Mouse (Mus musculus) adrenal gland, postnatal 14 days (tissue): ENCODE results near the gene Srsf9. TPM values are rescaled to one million over a fixed set of nuclear protein-coding genes. Genes with fewer than 3 reads are reported as not detected.
"Not testable (repeated sequence)": the region's sequence is repeated elsewhere in the genome, so short reads cannot be mapped to it uniquely, and the experiment has no call there.

Source experiments
- DNase-seq: peaks from one replicate; pipeline ENCODE4 v3.0.0; 2021; ENCODE audit warnings: mixed read lengths
- total RNA-seq: library from RNA; stranded (reverse); gene quantifications from 2 replicates; pipeline ENCODE4 v1.2.3, GENCODE M21; 2021

Gene Srsf9
- total RNA-seq, 1 experiment from 2014 or later = 71.3 TPM

- DNase-seq = no peak
Observed at GRCm38 (mm10) chr5:115373441-115374203, 46.6 kb downstream of the Srsf9 start.

- no peak for DNase-seq
Observed at GRCm38 (mm10) chr5:115374204-115374820, 47.3 kb downstream of the Srsf9 start.

- DNase-seq = no peak
Observed at GRCm38 (mm10) chr5:115375436-115375835, 48.5 kb downstream of the Srsf9 start.

- DNase-seq = not testable (repeated sequence)
Observed at GRCm38 (mm10) chr5:115378882-115379281, 51.9 kb downstream of the Srsf9 start.

Other genes with a start within 250 kb of the Srsf9 start
- not detected in 2 replicates for gene Gm10401, start 228.9 kb upstream of the Srsf9 start, total RNA-seq
- gene Acads, start 207.8 kb upstream of the Srsf9 start, total RNA-seq = 308 and 317 TPM in 2 replicates
- 36.9 and 42.8 TPM in 2 replicates for gene Unc119b, start 192.2 kb upstream of the Srsf9 start, total RNA-seq
- gene Mlec, start 169.0 kb upstream of the Srsf9 start, total RNA-seq = 140 and 144 TPM in 2 replicates
- 9.9 and 11.1 TPM in 2 replicates for gene Cabp1, start 132.8 kb upstream of the Srsf9 start, total RNA-seq
- gene Pop5, start 91.3 kb upstream of the Srsf9 start, total RNA-seq = 92.6 and 92.9 TPM in 2 replicates
- 259 and 262 TPM in 2 replicates for gene Rnf10, start 54.3 kb upstream of the Srsf9 start, total RNA-seq
- gene Coq5, start 47.5 kb upstream of the Srsf9 start, total RNA-seq = 80.4 and 83.1 TPM in 2 replicates
- 283 and 320 TPM in 2 replicates for gene Dynll1, start 26.2 kb upstream of the Srsf9 start, total RNA-seq
- 21.2 and 23.9 TPM in 2 replicates for gene Gatc, start 14.0 kb downstream of the Srsf9 start, total RNA-seq
- 31.5 and 35.5 TPM in 2 replicates for gene Triap1, start 14.0 kb downstream of the Srsf9 start, total RNA-seq
- 1,778 and 1,846 TPM in 2 replicates for gene Cox6a1, start 21.8 kb downstream of the Srsf9 start, total RNA-seq
- gene Msi1, start 102.4 kb downstream of the Srsf9 start, total RNA-seq = 15.2 and 15.8 TPM in 2 replicates
- not detected in 2 replicates for gene Pla2g1b, start 139.1 kb downstream of the Srsf9 start, total RNA-seq
- 18.1 and 23.5 TPM in 2 replicates for gene Sirt4, start 157.5 kb downstream of the Srsf9 start, total RNA-seq
- gene Pxn, start 179.5 kb downstream of the Srsf9 start, total RNA-seq = 48.9 and 54.8 TPM in 2 replicates
- 786 and 963 TPM in 2 replicates for gene Rplp0, start 232.3 kb downstream of the Srsf9 start, total RNA-seq
- gene Gcn1l1, start 238.1 kb downstream of the Srsf9 start, total RNA-seq = 59.7 and 60.4 TPM in 2 replicates